Mouse (Mus musculus) adrenal gland, postnatal 10 days (tissue): ENCODE measurements around the gene Alpi. TPM values are rescaled to one million over a fixed set of nuclear protein-coding genes. Genes with fewer than 3 reads are reported as not detected.

Experiments used
- DNase-seq: peaks from one replicate; pipeline ENCODE4 v3.0.0; 2021; ENCODE audit warnings: mixed read lengths
- long read RNA-seq, 2 experiments: library from polyadenylated mRNA; stranded (forward); transcript quantifications; one replicate each; pipeline ENCODE4 v2.0.0; 2021
- total RNA-seq, 2 experiments: library from RNA; stranded (reverse); gene quantifications; 2 replicates each; pipeline ENCODE4 v1.2.3; 2021

Gene Alpi
- not detected for total RNA-seq
- long read RNA-seq, experiment 1, result 0 reads
- long read RNA-seq, experiment 2, result 0 reads

DNA sequence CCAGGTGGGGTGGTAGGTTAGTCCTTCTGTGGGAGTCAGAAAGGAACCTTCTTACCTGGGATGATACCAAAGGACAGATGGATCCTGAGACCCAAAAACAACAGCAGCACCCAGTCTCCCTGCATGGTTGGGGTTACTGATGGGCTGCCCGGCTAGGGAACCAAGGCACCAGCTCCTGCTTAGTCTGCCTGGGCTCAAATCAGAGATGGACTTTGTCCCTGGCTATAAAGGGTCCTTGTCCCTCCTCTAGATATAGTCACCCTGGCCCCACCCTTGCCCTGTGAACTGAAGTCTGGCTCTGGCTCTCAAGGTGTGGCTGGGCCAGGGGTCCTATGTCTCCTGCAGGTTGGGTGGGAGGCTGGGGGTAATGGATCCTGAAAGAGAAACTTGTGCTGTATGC is at the start of gene Alpi:
Gene Alpi (minus strand): TSS at position 196 of the 400 bp plus-strand sequence.
- DNase-seq, result no peak

DNA sequence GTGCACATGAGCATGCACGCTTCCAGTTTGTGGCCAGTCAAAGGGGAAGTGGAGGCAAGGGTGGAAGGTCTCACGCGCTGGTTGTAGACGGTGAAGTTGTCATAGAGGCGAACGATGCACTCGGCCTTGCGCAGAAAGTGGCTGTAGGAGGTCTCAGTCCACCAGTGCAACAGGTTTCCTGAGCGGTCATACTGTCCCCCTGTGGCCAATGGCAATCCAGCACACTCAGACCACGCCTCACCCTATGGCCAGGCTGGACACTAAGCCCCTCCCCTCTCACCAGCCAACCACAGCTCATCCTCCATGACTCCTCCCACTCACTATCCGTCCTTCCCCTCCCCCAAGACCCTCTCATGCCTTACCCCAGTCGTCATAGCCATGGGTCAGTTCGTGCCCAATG is 48.0 kb upstream of the Alpi start:
- DNase-seq, result no peak

DNA sequence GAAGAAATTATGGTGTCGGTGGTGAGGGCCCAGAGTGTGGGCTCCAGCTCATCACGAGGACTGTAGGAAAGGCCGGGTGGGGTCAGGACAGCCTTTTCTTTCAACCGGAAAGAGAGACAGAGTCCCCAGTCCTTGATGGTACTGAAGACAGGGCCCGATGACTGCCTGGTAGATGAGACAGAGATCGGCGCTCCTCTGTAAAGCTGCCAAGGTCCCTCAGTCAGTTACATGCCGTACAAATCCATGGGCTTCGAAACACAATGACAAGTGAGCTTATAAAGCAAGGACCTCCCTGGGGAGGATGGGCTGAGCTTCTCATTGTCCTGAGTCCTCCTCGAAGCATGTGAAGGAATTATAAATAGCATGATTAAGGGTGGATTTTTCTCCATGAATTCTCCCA is 41.7 kb upstream of the Alpi start:
- peak; percentile 46 for DNase-seq

DNA sequence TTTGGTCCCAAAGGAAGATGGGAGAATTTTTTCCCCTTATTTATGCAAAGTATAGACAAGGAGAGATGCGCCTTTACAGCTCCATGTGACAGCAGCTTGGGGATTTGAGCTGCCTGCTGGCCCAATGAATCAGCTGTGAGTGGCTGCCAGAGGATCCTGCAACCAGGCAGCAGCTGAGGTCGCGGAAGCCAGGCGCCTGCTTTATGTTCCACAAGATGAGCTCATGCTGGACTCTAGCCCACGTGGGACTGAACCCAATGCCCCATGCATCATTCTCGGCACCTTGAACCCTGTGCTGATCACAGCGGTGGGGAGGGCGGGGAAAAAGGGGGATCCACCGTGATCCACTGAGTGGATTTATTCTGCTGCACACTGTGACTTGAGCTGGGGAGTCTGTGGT is 41.0 kb upstream of the Alpi start:
- DNase-seq, result peak; percentile 79

DNA sequence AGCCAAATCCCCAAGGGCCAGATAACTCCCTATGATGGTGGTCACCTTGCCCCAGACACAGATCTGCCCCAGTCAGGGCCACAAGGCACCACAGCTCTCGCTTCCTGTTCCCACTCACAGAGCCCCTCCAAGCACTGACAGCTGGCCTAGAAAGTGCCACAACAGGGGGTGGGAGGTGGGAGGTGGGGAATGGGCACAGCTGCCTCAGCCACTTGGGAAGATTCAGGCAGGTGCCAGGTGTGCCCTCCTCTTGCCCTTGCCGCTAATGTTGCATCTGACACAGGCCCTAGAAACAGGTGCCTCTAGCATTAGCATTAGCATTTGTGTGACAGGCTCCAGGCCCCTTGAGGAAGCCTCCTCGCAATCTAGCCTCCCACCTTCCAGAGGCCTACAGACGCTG is 40.1 kb upstream of the Alpi start:
- DNase-seq, result no peak

DNA sequence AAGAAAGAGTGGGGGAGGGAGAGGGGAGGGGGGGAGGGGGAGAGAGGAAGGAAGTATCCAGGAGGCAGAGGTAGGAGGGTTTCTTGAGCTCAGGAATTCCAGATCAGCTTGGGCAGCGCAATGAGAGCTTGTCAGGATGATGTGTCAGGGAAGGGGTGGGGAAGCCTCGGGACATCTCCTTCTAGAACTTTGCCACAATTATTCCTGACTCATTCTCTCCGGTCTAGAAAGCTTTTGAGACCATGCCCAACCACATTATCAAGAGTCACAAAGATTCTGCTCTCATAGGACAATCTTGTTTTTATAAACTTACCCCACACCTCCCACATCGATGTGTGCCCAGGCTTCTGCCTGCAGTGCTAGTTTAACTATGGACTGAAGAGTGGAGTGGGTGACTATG is 30.4 kb upstream of the Alpi start:
- no peak for DNase-seq

DNA sequence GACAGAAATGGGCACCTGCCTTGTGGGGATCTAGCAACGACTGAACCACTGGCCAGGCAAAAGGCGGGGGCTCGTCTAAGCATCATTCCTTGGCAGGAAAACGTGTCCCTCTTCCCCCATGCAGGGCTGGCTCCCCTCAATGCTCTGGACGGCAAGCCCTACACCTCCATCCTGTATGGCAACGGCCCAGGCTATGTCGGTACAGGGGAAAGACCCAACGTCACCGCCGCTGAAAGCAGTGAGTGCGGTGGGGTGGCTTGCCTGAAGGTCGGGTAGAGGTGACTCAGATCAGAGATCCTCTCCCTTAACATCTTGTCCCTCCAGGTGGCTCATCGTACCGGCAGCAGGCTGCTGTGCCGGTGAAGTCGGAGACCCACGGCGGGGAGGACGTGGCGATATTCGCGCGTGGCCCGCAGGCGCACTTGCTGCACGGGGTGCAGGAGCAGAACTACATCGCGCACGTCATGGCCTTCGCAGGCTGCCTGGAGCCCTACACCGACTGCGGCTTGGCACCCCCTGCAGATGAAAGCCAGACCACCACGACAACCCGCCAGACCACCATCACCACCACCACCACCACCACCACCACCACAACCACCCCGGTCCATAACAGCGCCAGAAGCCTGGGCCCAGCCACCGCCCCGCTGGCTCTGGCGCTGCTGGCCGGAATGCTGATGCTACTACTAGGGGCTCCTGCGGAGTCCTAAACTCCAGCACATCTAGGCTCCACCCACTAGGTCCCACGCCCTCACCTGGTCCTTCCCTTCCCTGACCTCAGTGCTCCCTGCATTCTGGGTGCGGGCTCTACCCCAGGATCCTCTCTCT is 26.0 kb upstream of the Alpi start:
- no peak for DNase-seq

DNA sequence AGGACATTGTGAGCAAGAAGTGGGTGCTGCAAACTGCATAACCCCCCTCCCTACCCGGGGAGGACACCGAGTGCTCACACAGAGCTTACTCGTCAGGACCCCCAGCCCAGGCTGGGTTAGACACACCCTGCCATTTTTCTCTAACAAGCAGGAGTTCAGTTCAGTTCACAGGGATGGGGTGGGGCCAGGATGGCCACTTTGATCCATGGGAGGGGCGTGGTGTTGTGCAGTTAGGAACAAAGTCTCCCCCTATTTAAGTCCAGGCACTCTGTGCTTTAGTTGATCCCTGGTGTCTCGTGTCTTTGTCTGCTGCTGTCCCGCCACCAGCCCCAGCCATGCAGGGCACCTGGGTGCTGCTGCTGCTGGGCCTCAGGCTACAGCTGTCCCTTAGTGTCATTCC is 23.3 kb upstream of the Alpi start, which contains the start of gene Akp3:
Gene Akp3 (plus strand): TSS at position 301 of the 400 bp plus-strand sequence.
- DNase-seq, result no peak

DNA sequence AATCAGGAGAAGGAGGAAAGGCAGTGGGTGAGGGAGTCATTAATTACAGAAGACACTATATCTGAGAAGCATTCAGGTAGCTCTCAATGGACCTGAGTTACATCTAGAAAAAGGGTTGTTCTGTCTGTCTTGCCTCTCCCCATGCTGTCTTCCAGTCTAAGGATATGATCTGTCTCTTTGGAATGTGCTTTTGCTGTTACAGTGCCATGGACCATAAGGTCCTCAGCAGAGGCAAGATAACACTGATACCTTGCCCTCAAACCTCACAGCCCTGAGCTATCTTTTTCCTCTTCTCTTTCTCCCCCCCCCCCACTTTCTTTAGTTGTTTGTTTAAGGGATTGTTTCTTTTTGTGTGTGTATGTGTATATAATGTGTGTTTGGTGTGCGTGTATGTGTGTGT is 13.4 kb upstream of the Alpi start:
- DNase-seq, result no peak

DNA sequence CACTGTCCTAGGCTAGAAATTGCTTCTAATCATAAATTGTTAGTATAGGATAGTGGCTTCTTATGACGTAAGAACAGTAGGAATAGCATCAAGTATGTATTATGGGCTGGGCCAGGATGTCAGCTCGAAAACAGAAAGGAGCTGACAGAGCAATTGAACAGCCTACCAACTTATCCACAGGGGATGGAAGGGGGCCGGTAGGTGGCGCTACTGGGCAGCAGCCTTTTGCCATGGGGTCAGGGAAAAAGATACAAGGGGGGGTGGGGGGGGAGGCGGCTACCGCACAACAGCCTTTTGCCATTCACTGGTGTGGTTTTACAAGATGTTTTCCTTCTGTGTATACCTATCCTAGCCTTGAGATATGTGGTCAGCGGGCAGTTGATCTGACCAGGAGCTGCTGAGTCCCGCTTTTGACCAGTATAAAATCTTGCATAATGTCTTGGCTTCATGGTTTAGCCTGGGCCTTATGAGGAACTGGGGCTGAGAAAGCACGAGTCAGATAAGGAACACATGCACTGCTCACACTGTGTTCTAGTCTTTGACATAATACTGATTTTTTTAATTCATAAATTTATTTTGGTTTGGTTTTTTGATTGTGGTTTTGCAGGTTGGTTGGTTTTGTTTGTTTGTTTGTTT is 10.4 kb upstream of the Alpi start:
- peak; percentile 77 for DNase-seq

DNA sequence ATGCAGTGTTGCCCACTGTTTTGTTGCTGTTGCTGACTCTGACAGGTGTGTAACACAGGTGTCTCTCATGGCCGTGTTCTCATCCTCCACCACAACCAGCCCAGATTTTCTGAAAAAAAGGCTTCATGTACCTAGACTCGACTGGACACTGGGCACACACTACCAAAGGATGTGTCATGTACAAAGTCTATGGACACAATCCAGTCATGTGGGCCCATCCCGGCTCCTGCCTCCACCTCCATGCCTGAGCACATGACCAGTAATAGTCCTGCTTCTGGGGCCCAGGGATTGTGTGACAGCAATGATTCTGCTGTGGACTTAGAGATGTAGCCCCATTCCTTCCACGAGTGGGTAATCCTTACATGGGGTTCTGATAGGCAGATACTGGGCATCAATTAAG is 7.2 kb upstream of the Alpi start:
- DNase-seq, result no peak

DNA sequence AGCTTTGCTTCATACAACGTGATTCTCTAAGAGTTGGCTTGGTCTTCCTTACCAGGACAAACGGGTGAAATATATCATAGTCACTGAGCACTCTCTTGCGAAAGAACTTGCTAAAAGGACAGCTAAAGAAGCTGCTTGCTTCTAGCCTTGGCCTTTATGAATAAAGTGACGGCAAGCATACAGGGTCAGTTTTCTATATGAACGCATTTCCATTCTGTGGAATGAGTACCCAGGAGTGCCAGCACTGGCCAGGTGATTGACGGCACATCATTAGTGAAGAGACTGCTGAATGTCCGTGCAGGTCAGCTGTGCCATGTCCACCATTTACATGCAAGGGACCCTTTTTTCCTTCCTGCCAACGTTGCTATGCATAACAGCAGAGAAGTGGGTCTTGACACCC is 5.1 kb upstream of the Alpi start:
- no peak for DNase-seq

DNA sequence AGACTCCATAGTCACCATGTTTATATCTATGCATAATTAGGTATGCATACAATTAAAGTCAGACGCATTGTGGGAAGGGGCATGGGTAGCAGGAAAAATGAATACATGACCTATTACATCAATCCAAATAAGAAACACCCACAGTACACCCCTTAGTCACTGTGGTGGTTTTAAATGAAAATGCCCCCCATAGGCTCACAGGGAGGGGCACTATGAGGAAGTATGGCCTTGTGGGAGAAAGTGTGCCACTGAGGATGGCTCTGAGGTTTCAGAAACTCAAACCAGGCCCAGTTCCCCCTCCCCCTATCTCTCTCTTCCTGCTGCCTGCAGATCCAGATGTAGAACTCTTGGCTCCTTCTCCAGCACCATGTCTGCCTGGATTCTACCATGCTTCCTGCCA is 2.5 kb upstream of the Alpi start:
- DNase-seq, result no peak

DNA sequence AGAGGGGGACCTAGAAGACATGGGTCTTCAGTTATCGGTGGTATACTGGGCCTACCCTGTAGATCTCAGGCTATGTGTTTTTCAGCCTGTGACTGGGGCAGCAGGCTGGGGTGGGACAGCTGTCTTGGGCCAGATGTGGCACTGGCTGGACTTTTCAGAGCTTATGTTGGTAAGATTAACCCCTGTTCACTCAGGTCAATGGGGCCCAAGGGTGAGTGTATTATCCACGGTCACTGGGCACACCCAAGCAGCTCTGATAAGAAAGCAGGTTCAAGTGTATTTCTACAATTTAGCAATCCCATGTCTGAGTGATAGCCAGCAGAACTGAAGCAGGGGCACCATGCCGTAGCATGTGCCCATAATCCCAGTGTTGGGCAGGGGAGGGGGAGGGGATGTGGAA is 708 bp upstream of the Alpi start:
- DNase-seq, result no peak

DNA sequence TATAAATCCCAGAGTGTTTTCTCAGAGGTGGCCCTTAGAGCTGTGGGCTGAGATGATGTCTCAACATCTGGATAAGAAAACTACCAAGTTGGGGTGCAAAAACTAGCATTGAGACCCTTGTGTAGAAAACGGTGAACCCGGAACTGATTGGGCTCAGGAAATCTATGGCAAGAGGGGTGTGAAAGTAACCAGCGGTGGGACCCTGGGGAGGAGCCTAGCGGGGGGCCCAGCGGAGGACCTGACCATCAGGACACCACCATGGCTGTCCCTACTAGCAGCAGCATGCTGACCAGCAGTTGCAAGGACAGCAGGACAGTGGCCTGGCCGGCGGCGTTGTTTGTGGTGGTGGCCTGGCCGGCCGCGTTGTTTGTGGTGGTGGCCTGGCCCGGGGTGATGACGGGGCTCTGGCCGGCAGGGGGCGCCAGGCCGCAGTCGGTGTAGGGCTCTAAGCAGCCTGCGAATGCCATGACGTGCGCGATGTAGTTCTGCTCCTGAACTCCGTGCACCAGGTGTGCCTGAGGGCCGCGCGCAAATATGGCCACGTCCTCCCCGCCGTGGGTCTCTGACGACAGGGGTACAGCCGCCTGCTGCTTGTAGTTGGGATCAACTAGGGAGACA is 2.9 kb downstream of the Alpi start:
- DNase-seq, result peak; percentile 88

DNA sequence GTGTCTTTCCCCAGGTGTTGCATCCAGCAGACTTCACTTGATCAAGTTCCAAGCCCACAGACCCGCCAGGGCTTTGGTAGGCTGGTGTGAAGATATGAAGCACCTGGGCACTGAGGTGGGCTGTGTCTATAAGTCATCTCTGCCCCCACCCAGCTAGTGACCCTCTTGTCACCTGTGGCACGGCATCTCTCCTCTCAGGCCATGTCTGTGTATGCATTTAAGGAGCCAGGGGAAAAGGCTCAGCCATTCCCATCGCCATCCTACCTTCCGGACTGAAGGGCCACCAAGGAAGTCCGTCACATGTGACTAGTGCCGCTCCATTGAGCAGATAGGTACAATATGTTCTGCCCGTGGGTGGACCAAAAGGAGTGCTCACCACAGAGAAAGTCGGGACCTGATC is 5.8 kb downstream of the Alpi start:
- DNase-seq, result no peak

DNA sequence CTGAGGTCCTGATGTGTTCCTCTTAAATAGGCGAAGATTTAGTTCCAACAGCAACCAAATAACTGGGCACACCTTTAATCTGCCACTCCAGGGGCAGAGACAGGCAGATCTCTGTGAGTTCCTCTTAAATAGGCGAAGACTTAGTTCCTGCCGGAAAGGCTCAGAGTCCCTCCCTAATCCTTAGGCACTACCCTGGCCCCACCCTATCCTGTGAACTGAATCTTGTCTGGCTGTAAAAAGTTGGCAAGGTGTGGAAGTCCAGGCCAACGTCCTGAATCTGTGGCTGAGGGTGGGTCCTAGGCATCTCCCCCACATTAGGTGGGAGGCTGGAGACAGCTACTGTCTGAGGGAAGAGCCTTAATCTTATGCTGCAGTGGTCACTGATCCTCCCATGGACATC is 11.6 kb downstream of the Alpi start, which contains the start of gene Alppl2:
Gene Alppl2 (minus strand): TSS at position 101 of the 400 bp plus-strand sequence.
- DNase-seq, result no peak

DNA sequence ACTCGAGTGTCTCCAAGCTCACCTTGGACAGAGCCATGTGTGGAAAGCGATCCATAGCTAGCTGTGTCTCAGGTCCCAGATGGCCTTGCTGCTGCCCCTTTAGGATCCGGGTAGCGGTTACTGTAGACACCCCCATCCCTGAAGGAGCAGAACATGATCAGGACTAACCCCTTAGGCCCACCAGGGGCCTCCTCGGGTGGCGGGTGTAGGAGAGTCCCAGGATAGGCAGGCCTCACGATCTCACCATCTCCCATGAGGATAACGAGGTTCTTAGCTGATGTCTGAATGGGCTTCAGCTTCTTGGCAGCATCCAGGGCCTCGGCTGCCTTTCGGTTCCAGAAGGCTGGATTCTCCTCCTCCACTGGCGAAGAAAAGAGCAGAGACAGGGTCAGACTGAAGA is 12.2 kb downstream of the Alpi start:
- no peak for DNase-seq

DNA sequence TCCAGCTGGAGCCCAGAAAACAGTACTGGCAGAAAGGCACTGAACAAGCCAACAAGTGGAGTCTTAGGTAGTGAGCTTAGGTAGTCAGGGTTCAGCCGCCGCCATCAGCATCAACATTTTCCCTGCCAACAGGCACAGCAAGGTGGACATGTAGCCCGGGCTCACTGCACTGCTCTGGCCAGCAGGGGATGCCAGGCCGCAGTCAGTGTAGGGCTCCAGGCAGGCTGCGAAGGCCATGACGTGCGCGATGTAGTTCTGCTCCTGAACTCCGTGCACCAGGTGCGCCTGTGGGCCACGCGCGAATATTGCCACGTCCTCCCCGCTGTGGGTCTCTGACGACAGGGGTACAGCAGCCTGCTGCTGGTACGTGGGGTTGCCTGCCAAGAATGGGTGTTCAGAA is 14.4 kb downstream of the Alpi start:
- no peak for DNase-seq

DNA sequence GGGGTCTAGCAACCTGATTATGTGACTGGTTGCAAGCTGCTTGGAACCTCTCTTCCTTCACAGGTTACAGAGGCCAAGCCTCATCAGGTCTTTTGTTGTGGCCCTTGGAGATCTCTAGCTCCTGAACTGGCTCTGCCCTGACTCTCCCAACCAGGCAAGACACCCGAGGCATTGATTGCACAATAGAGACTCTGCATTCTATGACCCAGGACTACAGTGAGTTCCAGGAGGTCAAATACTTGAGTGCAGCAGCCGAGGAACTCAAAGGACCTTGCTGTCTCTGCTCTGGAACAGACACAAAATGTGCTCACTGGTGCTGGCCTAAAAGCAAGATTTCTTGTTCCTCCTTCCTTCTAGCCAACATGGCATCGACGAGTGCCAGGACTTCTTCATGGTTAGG is 15.2 kb downstream of the Alpi start:
- DNase-seq, result no peak

DNA sequence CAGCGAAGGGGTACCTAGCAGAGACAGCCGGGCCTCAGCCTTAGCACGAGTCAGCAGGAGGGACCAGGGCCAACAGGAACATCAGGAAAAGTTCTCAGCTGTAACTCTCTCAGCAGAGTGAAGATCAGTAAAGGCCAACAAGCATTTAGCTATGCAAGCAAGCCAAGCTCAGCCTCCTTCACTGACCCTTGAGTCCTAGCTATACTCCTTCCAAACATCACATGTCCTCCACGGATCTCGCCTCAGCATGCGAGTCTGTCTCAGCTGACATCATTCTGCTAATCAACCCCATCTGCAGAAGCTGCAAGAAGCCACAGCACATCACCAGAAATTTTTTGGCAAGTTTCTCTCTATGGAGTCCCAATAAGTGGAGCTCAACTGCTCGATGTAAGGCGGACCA is 27.6 kb downstream of the Alpi start:
- DNase-seq, result no peak

DNA sequence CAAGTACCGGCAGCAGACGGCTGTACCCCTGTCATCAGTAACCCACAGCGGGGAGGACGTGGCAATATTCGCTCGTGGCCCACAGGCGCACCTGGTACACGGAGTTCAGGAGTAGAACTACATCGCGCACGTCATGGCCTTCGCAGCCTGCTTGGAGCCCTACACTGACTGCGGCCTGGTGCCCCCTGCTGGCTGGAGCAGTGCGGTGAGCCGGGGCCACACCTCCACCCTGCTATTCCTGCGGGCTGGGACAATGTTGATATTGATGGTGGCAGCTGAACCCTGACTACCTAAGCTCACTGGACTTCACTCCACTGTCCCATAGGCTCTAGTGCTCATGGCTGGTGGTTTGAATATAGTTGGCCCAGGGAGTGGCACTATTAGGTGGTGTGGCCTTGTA is 30.7 kb downstream of the Alpi start:
- peak; percentile 64 for DNase-seq

DNA sequence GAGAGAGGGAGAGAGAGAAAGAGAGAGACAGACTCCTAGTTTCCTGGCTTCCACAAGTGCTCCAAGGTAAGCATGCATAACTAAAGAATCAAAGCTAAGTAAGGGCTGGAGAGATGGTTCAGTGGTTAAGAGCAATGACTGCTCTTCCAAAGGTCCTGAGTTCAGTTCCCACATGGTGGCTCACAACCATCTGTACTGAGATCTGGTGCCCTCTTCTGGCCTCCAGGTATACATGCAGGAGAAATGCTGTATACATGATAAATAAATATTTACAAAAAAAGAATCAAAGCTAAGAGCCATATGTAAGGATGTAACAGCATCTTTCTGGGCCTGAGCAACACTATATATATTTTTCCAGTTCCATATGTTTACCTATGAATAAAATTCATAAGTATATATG is 40.5 kb downstream of the Alpi start:
- no peak for DNase-seq
